Mouse (Mus musculus): Measurements from ENCODE around the gene 5730409E04Rik. TPM values are rescaled to one million over a fixed set of nuclear protein-coding genes. Genes with fewer than 3 reads are reported as not detected.

The 5730409E04Rik gene
- polyA plus RNA-seq, 1 experiment from 2014 or later = 1.2 TPM

- Histone ChIP-seq H3K9ac (no peak overlapping the region), H3K27ac (ENCODE audit: poor library complexity, severe bottlenecking) (no peak overlapping the region), H3K4me1 (replicated peaks) (peaks cover 5% of the 10 kb centered on the region; the same call in 1 of the 2 replicates), H3K4me3 (no peak overlapping the region), H3K27me3 (replicated peaks) (peaks cover 38% of the 10 kb centered on the region), H3K4me2 (no peak overlapping the region), H3K36me3 (no peaks in the 10 kb centered on the region), H3K9me3 (replicated peaks) (no peaks in the 10 kb centered on the region)
- WGBS = 60% methylated on average over 4 of the region's 4 CpGs
- no peak for ATAC-seq (ENCODE audit: insufficient number of reproducible peaks, low FRiP score)
Observed at GRCm38 (mm10) chr4:126637446-126637845, 27.8 kb downstream of the 5730409E04Rik start.

GRCm38 (mm10) chr4:126639339-126639738, 29.7 kb downstream of the 5730409E04Rik start:
- H3K4me3 ChIP-seq = no peak overlapping the region
- no peaks in the 10 kb centered on the region for H3K9me3 ChIP-seq (replicated peaks)
- H3K9ac ChIP-seq = 0 out of 2 replicates have a peak overlapping the region, but pooled peaks have one; percentile 10
- H3K36me3 ChIP-seq = no peaks in the 10 kb centered on the region
- no peak for ATAC-seq (ENCODE audit: insufficient number of reproducible peaks, low FRiP score)
- peaks cover 38% of the 10 kb centered on the region for H3K27me3 ChIP-seq (replicated peaks)
- peaks cover 5% of the 10 kb centered on the region; the same call in 1 of the 2 replicates for H3K4me1 ChIP-seq (replicated peaks)
- H3K4me2 ChIP-seq = no peak overlapping the region
- WGBS = 44% methylated on average over 7 of the region's 7 CpGs
- H3K27ac ChIP-seq (ENCODE audit: poor library complexity, severe bottlenecking) = no peak overlapping the region

- Histone ChIP-seq H3K9ac (no peak overlapping the region), H3K4me1 (replicated peaks) (no peaks in the 10 kb centered on the region), H3K27me3 (replicated peaks) (peaks cover 16% of the 10 kb centered on the region), H3K4me2 (no peak overlapping the region), H3K4me3 (no peak overlapping the region), H3K27ac (ENCODE audit: poor library complexity, severe bottlenecking) (no peak overlapping the region), H3K36me3 (no peaks in the 10 kb centered on the region), H3K9me3 (replicated peaks) (no peaks in the 10 kb centered on the region)
- no peak for ATAC-seq (ENCODE audit: insufficient number of reproducible peaks, low FRiP score)
- WGBS = 41% methylated on average over 9 of the region's 9 CpGs
Observed at GRCm38 (mm10) chr4:126641901-126642300, 32.3 kb downstream of the 5730409E04Rik start.

- no peaks in the 10 kb centered on the region for H3K4me1 ChIP-seq (replicated peaks)
- no peaks in the 10 kb centered on the region for H3K9me3 ChIP-seq (replicated peaks)
- H3K36me3 ChIP-seq = no peaks in the 10 kb centered on the region
- no peak overlapping the region for H3K4me3 ChIP-seq
- no peak overlapping the region for H3K4me2 ChIP-seq
- ATAC-seq (ENCODE audit: insufficient number of reproducible peaks, low FRiP score) = no peak
- H3K27me3 ChIP-seq (replicated peaks) = peaks cover 10% of the 10 kb centered on the region; the same call in 1 of the 2 replicates
- WGBS = 53% methylated on average over 4 of the region's 4 CpGs
- no peak overlapping the region for H3K27ac ChIP-seq (ENCODE audit: poor library complexity, severe bottlenecking)
- no peak overlapping the region for H3K9ac ChIP-seq
Observed at GRCm38 (mm10) chr4:126643815-126644214, 34.2 kb downstream of the 5730409E04Rik start.

- Histone ChIP-seq H3K4me2 (no peak overlapping the region), H3K4me1 (replicated peaks) (no peaks in the 10 kb centered on the region), H3K27ac (ENCODE audit: poor library complexity, severe bottlenecking) (no peak overlapping the region), H3K9me3 (replicated peaks) (no peaks in the 10 kb centered on the region), H3K9ac (no peak overlapping the region), H3K4me3 (no peak overlapping the region), H3K27me3 (replicated peaks) (peaks cover 5% of the 10 kb centered on the region; the same call in 1 of the 2 replicates), H3K36me3 (no peaks in the 10 kb centered on the region)
- 76% methylated on average over 10 of the region's 10 CpGs for WGBS
- no peak for ATAC-seq (ENCODE audit: insufficient number of reproducible peaks, low FRiP score)
Observed at GRCm38 (mm10) chr4:126644333-126644963, 34.8 kb downstream of the 5730409E04Rik start.

GRCm38 (mm10) chr4:126647996-126648910, 38.6 kb downstream of the 5730409E04Rik start:
- 61% methylated on average over 24 of the region's 24 CpGs for WGBS
- H3K9me3 ChIP-seq (replicated peaks) = no peaks in the 10 kb centered on the region
- no peaks in the 10 kb centered on the region for H3K4me1 ChIP-seq (replicated peaks)
- no peak overlapping the region for H3K4me3 ChIP-seq
- H3K9ac ChIP-seq = no peak overlapping the region
- no peak overlapping the region for H3K4me2 ChIP-seq
- H3K27me3 ChIP-seq (replicated peaks) = 0 out of 2 replicates have a peak, but pooled peaks cover 3% of the 10 kb centered on the region
- H3K27ac ChIP-seq (ENCODE audit: poor library complexity, severe bottlenecking) = no peak overlapping the region
- no peaks in the 10 kb centered on the region for H3K36me3 ChIP-seq
- ATAC-seq (ENCODE audit: insufficient number of reproducible peaks, low FRiP score) = no peak

- ATAC-seq (ENCODE audit: insufficient number of reproducible peaks, low FRiP score) = no peak
- Histone ChIP-seq H3K36me3 (no peaks in the 10 kb centered on the region), H3K9ac (no peak overlapping the region), H3K4me1 (replicated peaks) (no peaks in the 10 kb centered on the region), H3K9me3 (replicated peaks) (no peaks in the 10 kb centered on the region), H3K4me3 (no peak overlapping the region), H3K27ac (ENCODE audit: poor library complexity, severe bottlenecking) (no peak overlapping the region), H3K4me2 (no peak overlapping the region), H3K27me3 (replicated peaks) (0 out of 2 replicates have a peak, but pooled peaks cover 6% of the 10 kb centered on the region)
- 74% methylated on average over 5 of the region's 5 CpGs for WGBS
Observed at GRCm38 (mm10) chr4:126653148-126653547, 43.5 kb downstream of the 5730409E04Rik start.

GRCm38 (mm10) chr4:126655356-126655755, 45.7 kb downstream of the 5730409E04Rik start:
- Histone ChIP-seq H3K36me3 (no peaks in the 10 kb centered on the region), H3K4me1 (replicated peaks) (no peaks in the 10 kb centered on the region), H3K4me2 (no peak overlapping the region), H3K9me3 (replicated peaks) (no peaks in the 10 kb centered on the region), H3K27me3 (replicated peaks) (0 out of 2 replicates have a peak, but pooled peaks cover 9% of the 10 kb centered on the region), H3K27ac (ENCODE audit: poor library complexity, severe bottlenecking) (no peak overlapping the region), H3K9ac (no peak overlapping the region), H3K4me3 (no peak overlapping the region)
- ATAC-seq (ENCODE audit: insufficient number of reproducible peaks, low FRiP score) = no peak; the same call in 1 of the 2 replicates
- 7% methylated on average over 9 of the region's 9 CpGs for WGBS

GRCm38 (mm10) chr4:126661249-126661648, 51.6 kb downstream of the 5730409E04Rik start:
- H3K36me3 ChIP-seq = no peaks in the 10 kb centered on the region
- ATAC-seq (ENCODE audit: insufficient number of reproducible peaks, low FRiP score) = no peak
- 0 out of 2 replicates have a peak, but pooled peaks cover 9% of the 10 kb centered on the region for H3K27me3 ChIP-seq (replicated peaks)
- H3K4me3 ChIP-seq = no peak overlapping the region
- H3K9ac ChIP-seq = no peak overlapping the region
- no peak overlapping the region for H3K27ac ChIP-seq (ENCODE audit: poor library complexity, severe bottlenecking)
- 70% methylated on average over 7 of the region's 7 CpGs for WGBS
- no peaks in the 10 kb centered on the region for H3K4me1 ChIP-seq (replicated peaks)
- no peaks in the 10 kb centered on the region for H3K9me3 ChIP-seq (replicated peaks)
- H3K4me2 ChIP-seq = no peak overlapping the region

Measured in heart, embryonic 12.5 days (tissue).